Mouse (Mus musculus) embryonic fibroblast, embryonic 13.5 days (primary cell): ENCODE data around the gene Gm42906.

Source experiments
- CTCF ChIP-seq: IDR thresholded peaks from 2 replicates; pipeline ENCODE4 v1.5.1; 2011; ENCODE audit warnings: mild to moderate bottlenecking, control low read depth, low read length, moderate library complexity, borderline replicate concordance; ENCODE audit not compliant: insufficient read depth
- POLR2A ChIP-seq: IDR thresholded peaks from 2 replicates; pipeline ENCODE4 v1.6.1; 2011; ENCODE audit warnings: low read depth, mild to moderate bottlenecking, control low read depth, low read length, moderate library complexity

GRCm38 (mm10) chr5:151052331-151052730 lies 375.6 kb downstream of the Gm42906 start:
- TF ChIP-seq CTCF (no peak), POLR2A (no peak)
